Mouse (Mus musculus): ENCODE data around the gene Rbfox3.
A peak's percentile ranks its signal among the peaks of the same experiment; 100 is the strongest.

Gene Rbfox3

DNA sequence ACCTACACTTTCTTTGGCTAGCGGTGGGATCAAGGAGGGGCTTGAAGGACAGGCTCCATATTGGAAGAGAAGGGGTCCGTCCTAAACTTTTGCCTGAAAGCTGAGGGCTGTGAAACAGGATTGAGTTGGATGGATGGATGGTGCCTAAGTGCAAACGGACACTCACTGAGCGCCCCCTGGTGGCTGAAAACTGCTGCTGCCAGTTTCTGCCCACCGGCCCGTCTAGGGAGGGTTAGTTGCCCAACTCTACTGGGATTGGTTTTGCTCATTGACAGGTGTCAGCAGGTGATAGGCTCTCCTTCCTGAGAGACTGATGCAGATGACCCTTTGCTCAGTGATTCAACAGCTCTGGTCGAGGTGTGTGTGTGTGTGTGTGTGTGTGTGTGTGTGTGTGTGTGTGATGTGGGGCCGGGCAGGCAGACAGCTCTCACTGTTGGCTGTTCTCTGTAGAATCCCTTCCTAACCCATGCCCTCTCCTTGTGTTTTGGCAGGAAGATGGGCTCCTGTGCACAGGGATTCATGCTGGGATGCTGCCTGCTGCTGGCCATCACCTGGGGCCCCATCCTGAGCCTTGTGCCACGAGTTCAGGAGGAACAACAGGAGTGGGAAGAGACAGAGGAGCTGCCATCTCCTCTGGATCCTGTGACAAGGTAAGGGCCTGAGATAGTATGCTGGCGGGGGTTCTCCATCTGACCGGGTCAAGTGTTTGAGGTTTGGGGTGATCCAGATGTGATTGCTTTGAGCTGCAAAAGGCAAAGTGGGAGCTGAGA is 468.0 kb downstream of the Rbfox3 start:
- DNase-seq (ENCODE audit: low spot score in 2 of 2), result peak in 1 of 2 experiments; percentile 52

DNA sequence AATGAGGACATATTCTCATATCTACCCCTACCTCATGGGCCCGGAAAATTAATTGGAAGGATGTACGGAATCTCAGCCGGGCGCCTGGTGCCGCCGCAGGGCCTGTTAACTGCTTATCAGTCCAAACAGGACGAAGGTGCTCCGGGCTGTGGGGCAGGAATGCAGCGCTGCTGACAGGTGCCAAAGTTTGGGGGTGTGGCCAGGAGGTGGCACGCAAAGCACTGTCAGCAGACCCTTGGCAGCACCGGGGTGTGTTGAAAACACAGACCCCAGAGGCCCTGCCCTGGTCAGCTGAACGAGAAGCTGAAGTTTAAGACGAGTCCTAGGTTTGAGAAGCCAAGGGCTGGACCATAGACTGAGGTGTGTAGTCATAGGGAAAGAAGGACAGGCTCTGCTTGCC is 468.7 kb downstream of the Rbfox3 start:
- DNase-seq (ENCODE audit: low spot score in 2 of 2), result no peak
